Mouse (Mus musculus) left cerebral cortex, adult 11 months (tissue): ENCODE data around the gene Pde10a.
A peak's percentile ranks its signal among the peaks of the same experiment; 100 is the strongest.

Experiments
- DNase-seq: peaks from one replicate; pipeline ENCODE4 v3.0.0; 2022; ENCODE audit warnings: low spot score

Gene Pde10a

DNA sequence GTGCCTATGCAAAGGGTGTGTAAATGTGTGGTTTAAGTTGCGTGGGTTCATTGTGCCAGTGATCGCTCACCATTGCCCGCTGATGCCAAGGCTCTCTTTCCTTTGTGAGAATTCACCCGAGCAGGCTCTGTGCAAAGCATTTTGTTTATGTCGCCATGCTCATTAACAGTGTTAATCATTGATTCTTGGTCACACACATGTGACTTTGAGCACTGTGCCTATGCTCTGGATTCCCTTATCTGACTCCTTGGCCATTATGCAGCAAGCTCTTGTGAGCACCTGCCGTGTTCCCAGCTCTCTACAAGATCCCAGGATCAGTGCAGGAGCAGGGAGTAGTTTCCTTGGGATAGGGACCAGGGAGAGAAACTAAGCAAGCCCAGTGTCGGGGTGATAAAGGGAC, 318.8 kb downstream of the Pde10a start:
- no peak for DNase-seq

GRCm38 (mm10) chr17:8846506-8846905, 321.3 kb downstream of the Pde10a start:
- no peak for DNase-seq

DNA sequence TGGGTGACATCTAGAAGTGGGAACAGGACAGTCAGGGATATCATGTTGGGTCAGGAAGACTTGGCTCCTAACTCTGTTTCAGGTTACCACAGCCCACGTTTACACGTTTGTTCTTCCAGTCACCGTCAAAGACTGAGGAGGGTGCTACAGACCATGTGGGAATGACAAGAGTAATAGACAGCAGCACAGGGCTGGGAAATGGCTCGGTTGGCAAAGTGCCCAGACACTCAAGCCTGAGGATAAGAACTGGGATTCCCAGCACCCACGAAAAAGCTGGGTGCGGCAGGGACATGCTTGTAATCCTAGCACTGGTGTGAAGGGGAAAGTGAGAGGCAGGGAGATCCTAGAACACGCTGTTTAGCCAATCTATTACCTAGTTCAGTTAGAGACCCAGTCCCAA, 322.4 kb downstream of the Pde10a start:
- no peak for DNase-seq

GRCm38 (mm10) chr17:8851846-8852245, 326.7 kb downstream of the Pde10a start:
- DNase-seq: no peak

DNA sequence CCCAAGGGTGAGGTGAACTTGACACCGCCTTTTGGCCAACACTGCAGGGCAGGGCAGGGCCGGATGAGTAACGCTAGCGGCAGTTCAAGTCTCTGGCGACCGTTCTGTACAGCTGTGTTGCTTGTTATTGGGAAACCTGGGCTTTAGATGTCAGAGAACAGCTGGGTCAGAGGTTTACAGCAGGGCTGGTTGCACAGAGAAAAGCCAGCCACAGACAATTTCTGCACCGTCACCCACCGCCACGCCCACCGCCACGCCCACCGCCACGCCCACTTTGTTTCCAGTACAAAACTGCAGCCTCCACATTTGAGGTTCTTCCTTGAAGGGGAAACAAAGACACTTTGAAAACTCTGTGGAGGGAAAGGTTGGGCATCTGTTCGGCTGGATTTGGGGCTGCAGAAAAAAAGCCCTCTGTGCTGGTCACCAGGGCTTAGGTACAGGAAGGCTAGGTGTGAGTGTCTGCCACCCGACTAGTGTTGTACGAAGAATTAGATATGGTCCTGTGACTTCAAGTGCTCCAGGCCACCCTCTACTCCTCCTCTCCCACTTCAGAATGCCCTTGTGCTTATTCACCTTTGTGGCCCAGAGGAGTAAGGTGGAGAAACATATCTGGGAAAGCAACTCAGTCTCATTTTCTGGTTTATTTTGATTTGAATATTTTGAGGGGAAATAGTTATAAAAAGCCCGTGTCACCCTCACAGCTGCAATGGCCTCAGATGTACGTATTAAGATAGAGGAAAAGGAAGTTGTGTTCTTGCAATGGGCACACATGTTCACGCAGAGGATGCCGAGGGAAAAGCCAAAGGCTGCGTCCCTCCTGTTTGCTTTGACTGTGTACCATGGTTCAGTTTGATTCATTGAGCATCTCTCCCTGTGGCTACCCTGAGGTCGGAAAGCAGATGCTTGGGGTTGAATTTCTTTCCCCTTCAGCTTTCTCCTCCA, 331.5 kb downstream of the Pde10a start:
- DNase-seq: no peak

DNA sequence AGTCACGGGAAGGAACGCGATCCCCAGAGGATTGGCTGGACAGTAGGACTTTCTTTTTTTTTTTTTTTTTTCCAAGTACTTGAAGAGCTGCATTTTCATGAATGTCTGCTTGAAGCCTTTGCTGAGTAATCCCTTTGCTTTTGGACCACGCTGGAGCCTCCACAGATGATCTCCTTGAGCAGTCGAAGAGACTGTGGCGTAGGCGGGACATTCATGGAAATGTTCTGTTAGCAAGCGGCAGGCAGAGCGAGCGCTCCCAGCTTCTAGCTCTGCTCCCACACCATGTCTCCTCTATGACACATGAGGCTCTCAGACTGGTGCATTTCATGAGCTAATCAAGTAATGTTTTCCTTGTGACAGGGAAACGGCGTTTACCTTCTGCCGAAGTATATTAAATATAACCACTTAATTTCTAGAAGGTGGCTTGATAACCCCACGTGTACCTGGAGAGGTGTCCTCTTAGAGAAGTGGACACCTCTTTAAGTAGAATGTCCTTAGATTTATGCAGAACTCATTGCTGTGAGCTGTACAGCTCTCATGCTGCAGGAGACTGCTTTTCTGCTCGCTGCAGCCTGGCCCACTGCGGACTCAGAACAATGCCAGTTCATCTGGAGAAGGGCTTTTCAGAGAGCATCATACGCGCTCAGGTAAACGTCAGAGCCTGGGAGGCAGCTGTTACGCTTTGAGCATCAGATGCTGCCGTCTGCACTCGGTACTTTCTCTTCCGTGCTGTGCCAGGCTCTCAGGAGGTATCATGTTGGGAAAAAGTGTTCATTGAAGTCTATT, 333.7 kb downstream of the Pde10a start:
- peak; percentile 83 for DNase-seq

- no peak for DNase-seq
These were observed 334.3 kb downstream of the Pde10a start for GRCm38 (mm10) chr17:8859489-8859888.

- DNase-seq: no peak
These were observed 339.7 kb downstream of the Pde10a start for GRCm38 (mm10) chr17:8864638-8865497.

DNA sequence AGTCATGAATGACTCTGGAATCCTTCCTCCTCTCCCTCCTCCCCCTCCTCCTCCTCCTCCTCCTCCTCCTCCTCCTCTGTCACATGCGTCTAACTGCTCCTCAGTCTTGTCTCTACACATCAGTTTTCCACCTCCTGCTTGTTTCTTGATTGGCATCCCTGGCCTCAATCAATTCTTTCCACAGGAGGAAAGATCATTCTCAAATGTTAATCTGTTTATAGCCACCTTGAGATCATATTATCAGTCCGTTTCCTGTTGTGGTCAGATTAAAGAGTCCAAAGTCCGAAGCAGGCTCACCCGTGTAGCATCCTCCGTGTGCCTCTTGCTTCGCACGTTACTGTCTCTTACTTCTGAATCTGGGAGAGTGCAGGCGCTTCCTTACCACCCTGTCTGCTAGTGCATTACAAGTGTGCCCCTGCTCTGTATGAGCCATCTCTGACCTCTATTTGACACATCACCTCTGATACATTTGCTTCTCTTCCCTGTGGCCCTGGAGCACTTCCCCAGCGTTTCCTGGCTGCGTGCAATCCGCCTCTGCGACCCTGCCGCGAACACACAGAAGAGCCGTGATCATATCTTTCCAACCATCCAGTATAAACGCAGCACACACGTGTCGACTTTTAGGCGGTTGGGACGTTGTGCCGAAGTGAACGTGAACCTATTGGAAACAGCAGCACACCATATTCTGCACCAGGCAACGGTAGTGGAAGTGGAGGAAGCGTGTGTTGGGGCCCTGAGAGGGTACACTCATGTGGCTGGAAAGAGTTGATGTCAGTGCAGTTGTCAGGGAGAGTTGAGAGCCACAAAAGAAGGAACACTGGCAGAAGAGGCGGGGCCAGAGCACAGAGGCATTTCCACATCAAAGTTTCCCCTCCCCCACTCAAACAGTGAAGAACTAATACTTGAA, 342.4 kb downstream of the Pde10a start:
- DNase-seq: no peak

DNA sequence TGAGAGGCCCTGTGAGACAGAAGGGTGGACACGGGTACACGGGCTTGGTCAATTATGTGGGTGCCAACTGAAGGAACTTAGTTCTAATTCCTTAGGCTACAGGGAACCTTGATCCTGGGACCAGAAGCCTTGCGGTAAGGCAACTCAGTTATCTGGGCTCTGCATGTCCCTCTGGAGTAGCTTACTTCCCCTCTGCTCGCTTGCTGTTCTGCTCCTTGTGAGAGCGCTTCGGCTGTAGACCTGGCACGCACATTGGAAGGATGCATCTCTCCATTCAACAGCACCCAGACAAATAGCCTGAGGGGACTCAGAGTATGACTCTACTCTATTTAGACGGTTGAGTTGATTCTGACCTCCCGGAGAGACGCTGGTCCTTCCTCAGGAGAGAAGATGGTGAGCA, 344.1 kb downstream of the Pde10a start:
- no peak for DNase-seq

- no peak for DNase-seq
These were observed 345.7 kb downstream of the Pde10a start for GRCm38 (mm10) chr17:8870848-8871247.

GRCm38 (mm10) chr17:8871396-8871795, 346.2 kb downstream of the Pde10a start:
- DNase-seq: no peak

DNA sequence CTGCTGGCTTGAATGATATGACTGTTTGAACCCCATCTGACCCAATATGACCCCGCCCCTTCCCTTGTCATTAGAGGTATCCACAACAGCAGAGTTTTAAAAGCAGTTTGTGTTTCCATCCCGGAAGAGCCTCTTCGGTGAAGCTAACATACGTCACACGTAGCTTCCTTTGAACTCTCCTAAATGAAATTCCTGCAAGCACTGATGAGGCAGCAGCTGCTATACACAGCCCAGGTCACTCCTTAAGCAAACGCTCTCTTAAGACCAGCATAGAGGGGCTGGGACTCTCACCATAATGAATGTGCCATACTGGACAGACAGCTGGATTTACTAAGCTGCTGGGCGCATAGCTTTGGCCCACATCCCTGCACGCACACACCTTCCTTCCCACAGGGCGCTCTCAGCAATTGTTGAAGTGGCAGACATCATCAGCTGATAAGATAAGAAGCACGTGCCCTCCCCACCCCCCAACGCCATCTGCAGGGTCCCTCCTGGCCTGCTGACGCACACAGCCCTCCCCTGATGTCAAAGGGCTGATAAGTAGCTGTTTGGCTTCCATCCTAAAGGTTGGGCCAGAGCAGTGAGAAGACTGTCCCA, 346.9 kb downstream of the Pde10a start:
- DNase-seq: no peak

DNA sequence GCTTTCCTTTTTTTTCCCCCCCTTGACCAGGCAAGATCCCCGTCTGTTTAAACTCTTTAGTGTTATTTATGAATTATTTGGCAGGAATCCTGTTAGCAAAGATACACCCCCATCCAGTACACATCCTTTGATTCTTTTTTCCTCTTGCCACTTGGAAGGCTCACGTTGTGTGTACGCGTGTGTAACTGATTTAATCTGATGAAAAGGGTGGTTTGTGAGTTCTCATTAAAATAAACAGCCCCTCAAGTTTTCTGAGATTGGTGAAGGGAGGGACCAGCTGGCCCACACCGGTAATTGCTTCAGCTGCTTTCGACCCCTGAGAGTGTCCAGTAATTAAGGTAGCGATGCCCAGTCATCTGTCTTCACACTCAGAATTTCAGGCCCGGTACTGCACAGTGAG, 347.4 kb downstream of the Pde10a start:
- no peak for DNase-seq

GRCm38 (mm10) chr17:8878056-8878455, 352.9 kb downstream of the Pde10a start:
- DNase-seq: no peak

DNA sequence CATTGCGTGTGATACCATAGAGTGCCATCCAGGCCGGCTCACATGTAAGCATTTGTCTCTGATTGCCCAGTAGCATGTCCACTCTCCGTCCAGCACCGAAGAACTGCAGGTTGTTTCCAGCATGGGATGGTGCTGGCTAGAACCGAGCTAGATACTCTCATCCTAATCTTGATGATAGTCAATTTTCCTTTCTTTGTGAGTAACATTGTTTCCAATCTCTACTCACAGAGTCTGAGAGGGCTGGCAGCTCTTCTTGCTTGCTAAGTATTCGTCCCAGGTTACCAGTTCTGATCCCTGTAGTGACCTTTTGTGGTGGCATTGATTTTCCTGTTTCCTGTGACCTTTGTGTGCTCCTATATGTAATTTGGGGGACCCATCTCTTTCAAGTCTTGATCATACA, 356.5 kb downstream of the Pde10a start:
- DNase-seq: no peak

DNA sequence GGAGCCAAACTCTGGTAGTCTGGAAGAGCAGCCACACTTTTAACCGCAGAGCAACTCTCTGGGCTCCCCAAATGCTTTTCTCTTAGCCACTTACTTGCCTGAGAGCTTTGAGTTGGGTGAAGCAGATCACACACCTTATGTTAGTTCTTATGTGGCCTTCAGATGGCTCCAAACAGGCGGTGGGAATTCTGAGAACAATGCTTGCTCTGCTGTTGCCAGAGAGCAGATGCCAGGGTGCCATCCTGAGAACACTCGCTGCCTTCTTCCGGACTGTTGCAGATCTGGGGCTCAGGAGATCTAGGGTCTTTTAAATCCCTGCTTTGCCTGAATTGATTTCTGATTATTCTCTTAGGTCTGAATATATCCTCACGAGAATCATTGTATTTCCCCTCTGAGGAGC, 359.5 kb downstream of the Pde10a start:
- no peak for DNase-seq

DNA sequence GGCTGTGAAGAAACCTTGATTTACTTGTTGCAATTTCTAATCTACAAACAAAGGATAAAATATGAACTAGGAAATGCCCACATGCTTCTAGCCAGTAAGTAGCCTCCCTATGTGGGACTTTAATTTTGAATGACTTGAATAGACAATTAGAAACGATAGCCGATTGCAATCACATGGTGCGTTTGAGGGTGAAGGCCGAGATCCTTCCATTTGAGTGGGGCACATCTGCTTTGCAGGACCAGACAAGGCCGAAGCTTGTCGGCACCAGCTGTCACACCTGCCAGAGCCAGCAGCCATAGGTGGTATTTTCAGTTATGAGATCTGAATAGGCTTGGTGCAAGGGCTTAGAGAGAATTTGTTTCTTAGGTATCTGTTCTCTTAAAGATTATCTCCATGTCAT, 360.7 kb downstream of the Pde10a start:
- DNase-seq: no peak

- no peak for DNase-seq
These were observed 362.9 kb downstream of the Pde10a start for GRCm38 (mm10) chr17:8888105-8888504.

DNA sequence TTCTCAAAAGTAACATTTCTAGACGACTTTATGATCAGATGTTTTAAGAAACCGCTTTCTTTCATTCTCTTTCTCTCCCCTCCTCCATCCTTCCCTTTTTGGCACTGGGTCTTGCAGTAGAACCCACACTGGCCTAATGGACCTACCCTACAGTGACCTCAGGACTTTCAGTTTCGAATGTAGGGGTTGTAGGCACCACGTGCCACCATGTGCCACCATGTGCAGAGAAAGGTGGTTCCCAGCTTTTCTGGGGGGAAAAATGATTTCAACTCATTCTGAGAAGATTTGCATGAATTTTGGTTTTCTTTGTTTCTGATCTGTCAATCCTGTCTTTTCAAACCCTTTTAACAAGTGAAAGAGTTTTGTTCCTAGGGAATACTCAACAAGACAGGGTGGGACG, 363.5 kb downstream of the Pde10a start:
- no peak for DNase-seq
